Mouse (Mus musculus): ENCODE measurements around the gene Zfp935.
"Not testable (repeated sequence)": the region's sequence is repeated elsewhere in the genome, so short reads cannot be mapped to it uniquely, and the experiment has no call there.

Gene Zfp935

GRCm38 (mm10) chr13:62558189-62559110 lies at the start of gene Zfp935:
Gene Zfp935, minus strand, starts transcription at chr13:62558511.
- peak; percentile 0 for DNase-seq (ENCODE audit: low read depth, low spot score)

- DNase-seq (ENCODE audit: low read depth, low spot score), result not testable (repeated sequence)
Observed at GRCm38 (mm10) chr13:62571099-62571498, 12.8 kb upstream of the Zfp935 start, which contains the start of gene Zfp934. Gene Zfp934, minus strand, starts transcription at chr13:62571199.

- DNase-seq (ENCODE audit: low read depth, low spot score), result not testable (repeated sequence)
Observed at GRCm38 (mm10) chr13:62561696-62562095, 3.4 kb upstream of the Zfp935 start.

- DNase-seq (ENCODE audit: low read depth, low spot score), result not testable (repeated sequence)
Observed at GRCm38 (mm10) chr13:62530129-62530528, 28.2 kb downstream of the Zfp935 start.

GRCm38 (mm10) chr13:62510641-62511420 lies 47.5 kb downstream of the Zfp935 start:
- not testable (repeated sequence) for DNase-seq (ENCODE audit: low read depth, low spot score)

- DNase-seq (ENCODE audit: low read depth, low spot score), result not testable (repeated sequence)
Observed at GRCm38 (mm10) chr13:62472661-62473060, 85.7 kb downstream of the Zfp935 start.

- peak; percentile 11 for DNase-seq (ENCODE audit: low read depth, low spot score)
Observed at GRCm38 (mm10) chr13:62469947-62470346, 88.4 kb downstream of the Zfp935 start.

GRCm38 (mm10) chr13:62466424-62467334 lies 91.6 kb downstream of the Zfp935 start, which contains the start of gene Gm49359:
Gene Gm49359, minus strand, starts transcription at chr13:62466832.
- DNase-seq (ENCODE audit: low read depth, low spot score), result peak; percentile 73
